Mouse (Mus musculus): Measurements from ENCODE around the gene Dscaml1. TPM values are rescaled to one million over a fixed set of nuclear protein-coding genes. Genes with fewer than 3 reads are reported as not detected.

Gene Dscaml1
- polyA plus RNA-seq, 1 experiment from 2014 or later: 15.1 TPM

- Histone ChIP-seq H3K27me3 (ENCODE audit: control insufficient read depth, insufficient read depth, low read length) (no peaks in the 10 kb centered on the region), H3K4me2 (replicated peaks) (no peak overlapping the region), H3K4me1 (replicated peaks; ENCODE audit: control insufficient read depth, insufficient read depth, low read length) (peaks cover 40% of the 10 kb centered on the region), H3K36me3 (replicated peaks; ENCODE audit: control insufficient read depth, insufficient read depth) (no peaks in the 10 kb centered on the region), H3K4me3 (replicated peaks; ENCODE audit: low read length) (no peak overlapping the region), H3K27ac (no peak overlapping the region), H3K9me3 (ENCODE audit: control insufficient read depth, low read length) (no peaks in the 10 kb centered on the region), H3K9ac (no peak overlapping the region)
- DNase-seq (ENCODE audit: low spot score): no peak
- no peak for ATAC-seq (ENCODE audit: low FRiP score)
- 84% methylated on average over 2 of the region's 2 CpGs for WGBS
Measured at GRCm38 (mm10) chr9:45533253-45533652, 106.8 kb downstream of the Dscaml1 start.

GRCm38 (mm10) chr9:45534472-45534988, 108.1 kb downstream of the Dscaml1 start:
- H3K36me3 ChIP-seq (replicated peaks; ENCODE audit: control insufficient read depth, insufficient read depth): no peaks in the 10 kb centered on the region

GRCm38 (mm10) chr9:45537649-45538048, 111.2 kb downstream of the Dscaml1 start:
- Histone ChIP-seq H3K27ac (no peak overlapping the region), H3K9me3 (ENCODE audit: control insufficient read depth, low read length) (no peaks in the 10 kb centered on the region), H3K36me3 (replicated peaks; ENCODE audit: control insufficient read depth, insufficient read depth) (no peaks in the 10 kb centered on the region), H3K9ac (no peak overlapping the region), H3K27me3 (ENCODE audit: control insufficient read depth, insufficient read depth, low read length) (no peaks in the 10 kb centered on the region), H3K4me3 (replicated peaks; ENCODE audit: low read length) (no peak overlapping the region), H3K4me1 (replicated peaks; ENCODE audit: control insufficient read depth, insufficient read depth, low read length) (peaks cover 22% of the 10 kb centered on the region), H3K4me2 (replicated peaks) (no peak overlapping the region)
- WGBS: 80% methylated on average over 7 of the region's 7 CpGs
- DNase-seq (ENCODE audit: low spot score) (no peak), ATAC-seq (ENCODE audit: low FRiP score) (no peak)

More at GRCm38 (mm10) chr9:45534472-45534988, 108.1 kb downstream of the Dscaml1 start:
- no peaks in the 10 kb centered on the region for H3K9me3 ChIP-seq (ENCODE audit: control insufficient read depth, low read length)
- peak overlapping the region; percentile 51 for H3K27ac ChIP-seq
- no peak overlapping the region for H3K9ac ChIP-seq
- H3K4me2 ChIP-seq (replicated peaks): no peak overlapping the region
- H3K4me3 ChIP-seq (replicated peaks; ENCODE audit: low read length): no peak overlapping the region
- 41% methylated on average over 8 of the region's 8 CpGs for WGBS
- ATAC-seq (ENCODE audit: low FRiP score) (no peak), DNase-seq (ENCODE audit: low spot score) (no peak)
- no peaks in the 10 kb centered on the region for H3K27me3 ChIP-seq (ENCODE audit: control insufficient read depth, insufficient read depth, low read length)
- peaks cover 37% of the 10 kb centered on the region for H3K4me1 ChIP-seq (replicated peaks; ENCODE audit: control insufficient read depth, insufficient read depth, low read length)

GRCm38 (mm10) chr9:45539265-45540044, 113.0 kb downstream of the Dscaml1 start:
- 90% methylated on average over 14 of the region's 14 CpGs for WGBS
- Histone ChIP-seq H3K27me3 (ENCODE audit: control insufficient read depth, insufficient read depth, low read length) (no peaks in the 10 kb centered on the region), H3K27ac (peak overlapping the region; percentile 23; the same call in 1 of the 2 replicates), H3K36me3 (replicated peaks; ENCODE audit: control insufficient read depth, insufficient read depth) (no peaks in the 10 kb centered on the region), H3K9ac (no peak overlapping the region), H3K4me3 (replicated peaks; ENCODE audit: low read length) (no peak overlapping the region), H3K4me1 (replicated peaks; ENCODE audit: control insufficient read depth, insufficient read depth, low read length) (peaks cover 20% of the 10 kb centered on the region), H3K4me2 (replicated peaks) (no peak overlapping the region), H3K9me3 (ENCODE audit: control insufficient read depth, low read length) (no peaks in the 10 kb centered on the region)
- DNase-seq (ENCODE audit: low spot score) (no peak), ATAC-seq (ENCODE audit: low FRiP score) (no peak)

- H3K9me3 ChIP-seq (ENCODE audit: control insufficient read depth, low read length): no peaks in the 10 kb centered on the region
- H3K4me2 ChIP-seq (replicated peaks): no peak overlapping the region
- DNase-seq (ENCODE audit: low spot score): no peak
- no peaks in the 10 kb centered on the region for H3K27me3 ChIP-seq (ENCODE audit: control insufficient read depth, insufficient read depth, low read length)
- no peak overlapping the region for H3K4me3 ChIP-seq (replicated peaks; ENCODE audit: low read length)
- WGBS: 30% methylated on average over 13 of the region's 13 CpGs
- ATAC-seq (ENCODE audit: low FRiP score): no peak; the same call in 1 of the 2 replicates
- no peak overlapping the region for H3K9ac ChIP-seq
- no peaks in the 10 kb centered on the region for H3K36me3 ChIP-seq (replicated peaks; ENCODE audit: control insufficient read depth, insufficient read depth)
- 0 out of 2 replicates have a peak overlapping the region, but pooled peaks have one; percentile 34 for H3K27ac ChIP-seq
- H3K4me1 ChIP-seq (replicated peaks; ENCODE audit: control insufficient read depth, insufficient read depth, low read length): peaks cover 27% of the 10 kb centered on the region
Measured at GRCm38 (mm10) chr9:45546024-45546638, 119.7 kb downstream of the Dscaml1 start.

- H3K36me3 ChIP-seq (replicated peaks; ENCODE audit: control insufficient read depth, insufficient read depth): no peaks in the 10 kb centered on the region
- ATAC-seq (ENCODE audit: low FRiP score) (no peak), DNase-seq (ENCODE audit: low spot score) (no peak)
- H3K4me1 ChIP-seq (replicated peaks; ENCODE audit: control insufficient read depth, insufficient read depth, low read length): peaks cover 24% of the 10 kb centered on the region
- no peaks in the 10 kb centered on the region for H3K9me3 ChIP-seq (ENCODE audit: control insufficient read depth, low read length)
- no peak overlapping the region for H3K27ac ChIP-seq
- H3K4me2 ChIP-seq (replicated peaks): no peak overlapping the region
- H3K27me3 ChIP-seq (ENCODE audit: control insufficient read depth, insufficient read depth, low read length): no peaks in the 10 kb centered on the region
- no peak overlapping the region for H3K9ac ChIP-seq
- 83% methylated on average over 7 of the region's 7 CpGs for WGBS
- no peak overlapping the region for H3K4me3 ChIP-seq (replicated peaks; ENCODE audit: low read length)
Measured at GRCm38 (mm10) chr9:45546902-45547578, 120.6 kb downstream of the Dscaml1 start.

GRCm38 (mm10) chr9:45549796-45550195, 123.4 kb downstream of the Dscaml1 start:
- no peak overlapping the region for H3K9ac ChIP-seq
- WGBS: 21% methylated on average over 5 of the region's 5 CpGs
- no peaks in the 10 kb centered on the region for H3K9me3 ChIP-seq (ENCODE audit: control insufficient read depth, low read length)
- H3K36me3 ChIP-seq (replicated peaks; ENCODE audit: control insufficient read depth, insufficient read depth): no peaks in the 10 kb centered on the region
- H3K4me3 ChIP-seq (replicated peaks; ENCODE audit: low read length): no peak overlapping the region
- H3K4me1 ChIP-seq (replicated peaks; ENCODE audit: control insufficient read depth, insufficient read depth, low read length): peaks cover 26% of the 10 kb centered on the region
- no peak for ATAC-seq (ENCODE audit: low FRiP score)
- DNase-seq (ENCODE audit: low spot score): no peak
- H3K4me2 ChIP-seq (replicated peaks): no peak overlapping the region
- no peaks in the 10 kb centered on the region for H3K27me3 ChIP-seq (ENCODE audit: control insufficient read depth, insufficient read depth, low read length)
- H3K27ac ChIP-seq: peak overlapping the region; percentile 64

GRCm38 (mm10) chr9:45550210-45550609, 123.8 kb downstream of the Dscaml1 start:
- Histone ChIP-seq H3K27me3 (ENCODE audit: control insufficient read depth, insufficient read depth, low read length) (no peaks in the 10 kb centered on the region), H3K36me3 (replicated peaks; ENCODE audit: control insufficient read depth, insufficient read depth) (no peaks in the 10 kb centered on the region), H3K4me1 (replicated peaks; ENCODE audit: control insufficient read depth, insufficient read depth, low read length) (peaks cover 30% of the 10 kb centered on the region), H3K27ac (peak overlapping the region; percentile 64), H3K9ac (no peak overlapping the region), H3K4me3 (replicated peaks; ENCODE audit: low read length) (no peak overlapping the region), H3K4me2 (replicated peaks) (no peak overlapping the region), H3K9me3 (ENCODE audit: control insufficient read depth, low read length) (no peaks in the 10 kb centered on the region)
- 25% methylated on average over 6 of the region's 6 CpGs for WGBS
- no peak for ATAC-seq (ENCODE audit: low FRiP score)
- DNase-seq (ENCODE audit: low spot score): no peak

- WGBS: 54% methylated on average over 4 of the region's 4 CpGs
- H3K9ac ChIP-seq: no peak overlapping the region
- no peaks in the 10 kb centered on the region for H3K36me3 ChIP-seq (replicated peaks; ENCODE audit: control insufficient read depth, insufficient read depth)
- peak overlapping the region; percentile 64 for H3K27ac ChIP-seq
- H3K27me3 ChIP-seq (ENCODE audit: control insufficient read depth, insufficient read depth, low read length): no peaks in the 10 kb centered on the region
- DNase-seq (ENCODE audit: low spot score) (peak; percentile 59), ATAC-seq (ENCODE audit: low FRiP score) (no peak)
- H3K9me3 ChIP-seq (ENCODE audit: control insufficient read depth, low read length): no peaks in the 10 kb centered on the region
- no peak overlapping the region for H3K4me2 ChIP-seq (replicated peaks)
- peaks cover 32% of the 10 kb centered on the region for H3K4me1 ChIP-seq (replicated peaks; ENCODE audit: control insufficient read depth, insufficient read depth, low read length)
- H3K4me3 ChIP-seq (replicated peaks; ENCODE audit: low read length): no peak overlapping the region
Measured at GRCm38 (mm10) chr9:45550662-45551061, 124.2 kb downstream of the Dscaml1 start.

Measured in hindbrain, embryonic 14.5 days (tissue).